Mouse (Mus musculus): ENCODE measurements around the gene Cacna1f. TPM values are rescaled to one million over a fixed set of nuclear protein-coding genes. Genes with fewer than 3 reads are reported as not detected.

Cacna1f gene
- 0.10 and 0.23 TPM in 2 replicates for total RNA-seq (2014; rRNA removed)
- 0.06 and 0.10 TPM in 2 replicates for polyA plus RNA-seq (2015; fragmentation: Nextera tagmentation; extraction: Ambion mirVana)

GRCm38 (mm10) chrX:7606783-7607182, at the start of gene Cacna1f:
Gene Cacna1f (plus strand): TSS chrX:7607083.
- H3K36me3 ChIP-seq (ENCODE audit: insufficient read depth): no peaks in the 10 kb centered on the region
- DNase-seq: no peak
- H3K27ac ChIP-seq (ENCODE audit: low read depth, low read length): no peak within 1 kb of the TSS
- no peak for TF ChIP-seq CTCF (IDR thresholded peaks at IDR 0.05; ENCODE audit: low read depth)
- H3K4me1 ChIP-seq (ENCODE audit: insufficient read depth): no peaks in the 10 kb centered on the region
- no peaks in the 10 kb centered on the region for H3K27me3 ChIP-seq (ENCODE audit: insufficient read depth, low read length)
- no peak within 1 kb of the TSS for H3K4me3 ChIP-seq (ENCODE audit: low read depth, low read length)
- no peak for ATAC-seq
- no peak within 1 kb of the TSS for H3K4me2 ChIP-seq (ENCODE audit: low read depth)
- 80% methylated on average over 6 of the region's 6 CpGs for WGBS
- H3K9ac ChIP-seq: no peak within 1 kb of the TSS
- H3K9me3 ChIP-seq (ENCODE audit: low read length): no peaks in the 10 kb centered on the region

- Histone ChIP-seq H3K4me3 (ENCODE audit: low read depth, low read length) (no peak overlapping the region), H3K27ac (ENCODE audit: low read depth, low read length) (no peak overlapping the region), H3K4me1 (ENCODE audit: insufficient read depth) (no peaks in the 10 kb centered on the region), H3K27me3 (ENCODE audit: insufficient read depth, low read length) (no peaks in the 10 kb centered on the region), H3K4me2 (ENCODE audit: low read depth) (no peak overlapping the region), H3K9ac (no peak overlapping the region), H3K9me3 (ENCODE audit: low read length) (no peaks in the 10 kb centered on the region), H3K36me3 (ENCODE audit: insufficient read depth) (no peaks in the 10 kb centered on the region)
- ATAC-seq (no peak), DNase-seq (no peak)
- WGBS: 32% methylated on average over 2 of the region's 2 CpGs
- TF ChIP-seq CTCF (IDR thresholded peaks at IDR 0.05; ENCODE audit: low read depth): no peak
Measured at GRCm38 (mm10) chrX:7563076-7563475, 43.8 kb upstream of the Cacna1f start.

DNA sequence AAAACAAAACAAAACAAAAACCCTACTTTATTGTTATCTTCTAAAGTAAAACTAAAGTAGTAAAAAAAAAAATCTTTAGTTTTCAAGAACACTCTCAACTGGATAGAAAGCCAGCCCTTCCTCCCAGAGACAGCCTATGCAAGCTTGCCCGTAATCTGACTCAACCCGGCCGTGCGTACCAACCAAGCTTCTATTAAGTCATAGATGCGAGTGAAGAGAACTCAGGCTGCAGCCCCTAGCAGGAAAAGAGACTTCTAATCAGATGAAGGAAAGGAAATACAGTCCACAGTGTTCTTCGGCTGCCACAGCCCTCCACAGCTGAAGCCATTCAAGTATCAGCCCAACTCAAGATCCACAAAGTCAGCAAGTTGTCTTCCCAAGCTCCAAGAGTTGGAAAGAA, 40.5 kb upstream of the Cacna1f start:
- no peak for ATAC-seq
- no peak overlapping the region for H3K4me3 ChIP-seq (ENCODE audit: low read depth, low read length)
- no peak overlapping the region for H3K9ac ChIP-seq
- no peaks in the 10 kb centered on the region for H3K27me3 ChIP-seq (ENCODE audit: insufficient read depth, low read length)
- no peaks in the 10 kb centered on the region for H3K9me3 ChIP-seq (ENCODE audit: low read length)
- WGBS: 92% methylated on average over 6 of the region's 6 CpGs
- H3K4me1 ChIP-seq (ENCODE audit: insufficient read depth): no peaks in the 10 kb centered on the region
- no peak overlapping the region for H3K4me2 ChIP-seq (ENCODE audit: low read depth)
- no peak for DNase-seq
- no peaks in the 10 kb centered on the region for H3K36me3 ChIP-seq (ENCODE audit: insufficient read depth)
- no peak for TF ChIP-seq CTCF (IDR thresholded peaks at IDR 0.05; ENCODE audit: low read depth)
- no peak overlapping the region for H3K27ac ChIP-seq (ENCODE audit: low read depth, low read length)

DNA sequence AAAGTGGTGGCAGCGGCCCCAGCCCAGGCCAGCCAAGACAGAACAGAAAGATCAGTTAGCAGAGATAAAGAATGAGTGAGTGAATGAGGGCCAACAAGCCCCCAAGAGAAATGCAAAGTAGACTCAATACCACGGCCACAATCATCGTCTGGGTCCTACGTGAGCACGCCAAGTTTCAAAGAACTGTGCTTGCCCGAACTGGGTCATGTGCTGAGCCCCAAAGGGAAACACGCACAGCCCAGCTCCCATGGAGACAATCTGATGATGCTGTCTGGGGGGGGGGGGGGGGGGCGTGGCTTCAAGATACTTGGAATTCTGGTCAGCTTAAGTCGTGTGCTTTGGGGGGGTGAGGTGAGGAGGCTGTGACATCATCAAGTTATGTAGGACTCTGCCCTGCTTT, 39.4 kb upstream of the Cacna1f start:
- no peak for ATAC-seq
- no peak for DNase-seq
- Histone ChIP-seq H3K27me3 (ENCODE audit: insufficient read depth, low read length) (no peaks in the 10 kb centered on the region), H3K9me3 (ENCODE audit: low read length) (no peaks in the 10 kb centered on the region), H3K36me3 (ENCODE audit: insufficient read depth) (no peaks in the 10 kb centered on the region), H3K4me3 (ENCODE audit: low read depth, low read length) (no peak overlapping the region), H3K27ac (ENCODE audit: low read depth, low read length) (no peak overlapping the region), H3K4me1 (ENCODE audit: insufficient read depth) (no peaks in the 10 kb centered on the region), H3K9ac (no peak overlapping the region), H3K4me2 (ENCODE audit: low read depth) (no peak overlapping the region)
- WGBS: 74% methylated on average over 9 of the region's 9 CpGs
- no peak for TF ChIP-seq CTCF (IDR thresholded peaks at IDR 0.05; ENCODE audit: low read depth)

DNA sequence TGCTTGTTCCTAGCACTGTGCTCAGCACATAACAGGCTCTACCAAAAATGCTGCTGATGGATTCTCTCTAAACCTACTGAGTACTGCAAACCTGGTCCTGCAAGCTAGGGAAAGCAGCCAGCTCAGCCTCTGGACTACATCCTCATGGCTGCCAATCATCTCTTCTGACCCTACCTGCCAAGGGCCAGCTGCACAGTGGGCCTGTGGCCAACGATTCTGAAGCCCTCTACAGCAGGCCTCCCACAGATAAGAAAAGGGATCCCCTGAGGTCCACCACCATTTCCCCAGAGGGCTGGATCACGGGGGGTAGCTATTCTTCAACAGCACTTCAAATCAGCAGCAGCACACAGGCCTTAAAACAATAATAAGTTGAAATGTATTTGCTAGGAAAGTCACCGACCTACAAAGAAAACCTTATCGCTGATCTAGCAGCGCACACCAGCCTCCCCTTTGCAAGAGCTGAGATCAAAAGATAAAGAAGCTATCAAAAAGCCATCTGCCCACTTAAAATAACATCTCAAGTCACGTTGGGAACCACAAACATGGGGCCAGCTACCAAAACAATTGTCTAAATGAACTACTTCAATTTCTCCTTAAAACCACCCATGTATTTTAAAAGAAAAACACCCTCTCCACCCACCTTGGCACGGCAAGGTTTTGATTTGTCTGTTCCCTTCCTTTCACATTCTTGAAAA, 36.3 kb upstream of the Cacna1f start:
- 63% methylated on average over 7 of the region's 7 CpGs for WGBS

GRCm38 (mm10) chrX:7571565-7572136, 35.2 kb upstream of the Cacna1f start:
- H3K9ac ChIP-seq: no peak overlapping the region
- no peaks in the 10 kb centered on the region for H3K9me3 ChIP-seq (ENCODE audit: low read length)
- H3K36me3 ChIP-seq (ENCODE audit: insufficient read depth): no peaks in the 10 kb centered on the region
- H3K27me3 ChIP-seq (ENCODE audit: insufficient read depth, low read length): no peaks in the 10 kb centered on the region
- no peaks in the 10 kb centered on the region; the same call in 1 of the 2 replicates for H3K4me1 ChIP-seq (ENCODE audit: insufficient read depth)
- H3K4me2 ChIP-seq (ENCODE audit: low read depth): no peak overlapping the region
- ATAC-seq (no peak), DNase-seq (no peak)
- no peak overlapping the region for H3K27ac ChIP-seq (ENCODE audit: low read depth, low read length)
- H3K4me3 ChIP-seq (ENCODE audit: low read depth, low read length): no peak overlapping the region
- no peak for TF ChIP-seq CTCF (IDR thresholded peaks at IDR 0.05; ENCODE audit: low read depth)
- 93% methylated on average over 9 of the region's 9 CpGs for WGBS

More for the DNA sequence above, 36.3 kb upstream of the Cacna1f start:
- no peaks in the 10 kb centered on the region for H3K9me3 ChIP-seq (ENCODE audit: low read length)
- H3K36me3 ChIP-seq (ENCODE audit: insufficient read depth): no peaks in the 10 kb centered on the region
- H3K4me2 ChIP-seq (ENCODE audit: low read depth): no peak overlapping the region
- ATAC-seq: no peak
- DNase-seq: no peak
- H3K27me3 ChIP-seq (ENCODE audit: insufficient read depth, low read length): no peaks in the 10 kb centered on the region
- no peak overlapping the region for H3K27ac ChIP-seq (ENCODE audit: low read depth, low read length)
- no peak overlapping the region for H3K9ac ChIP-seq
- no peaks in the 10 kb centered on the region; the same call in 1 of the 2 replicates for H3K4me1 ChIP-seq (ENCODE audit: insufficient read depth)
- TF ChIP-seq CTCF (IDR thresholded peaks at IDR 0.05; ENCODE audit: low read depth): no peak
- no peak overlapping the region for H3K4me3 ChIP-seq (ENCODE audit: low read depth, low read length)

DNA sequence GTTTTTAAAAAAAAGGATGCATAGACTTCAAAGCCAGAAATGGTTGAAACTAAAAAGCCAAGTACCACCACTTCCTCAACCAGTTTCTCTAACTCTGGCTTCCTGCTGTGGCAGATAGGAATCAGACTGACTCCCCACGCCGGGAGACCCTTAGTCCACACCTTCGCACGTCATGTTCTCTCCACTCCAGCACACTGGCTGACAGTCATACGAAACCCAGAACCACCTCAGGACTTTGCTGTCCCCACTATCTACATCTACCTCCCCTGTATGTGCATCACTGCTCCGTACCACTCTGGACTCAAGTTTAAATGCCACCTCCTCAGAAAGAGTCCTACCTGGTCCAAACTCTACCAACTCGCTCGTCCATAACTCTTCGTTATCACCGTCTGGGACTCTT, 34.4 kb upstream of the Cacna1f start:
- Histone ChIP-seq H3K27me3 (ENCODE audit: insufficient read depth, low read length) (no peaks in the 10 kb centered on the region), H3K4me2 (ENCODE audit: low read depth) (no peak overlapping the region), H3K9ac (no peak overlapping the region), H3K9me3 (ENCODE audit: low read length) (no peaks in the 10 kb centered on the region), H3K36me3 (ENCODE audit: insufficient read depth) (no peaks in the 10 kb centered on the region), H3K4me3 (ENCODE audit: low read depth, low read length) (no peak overlapping the region), H3K4me1 (ENCODE audit: insufficient read depth) (no peaks in the 10 kb centered on the region; the same call in 1 of the 2 replicates), H3K27ac (ENCODE audit: low read depth, low read length) (no peak overlapping the region)
- no peak for ATAC-seq
- no peak for TF ChIP-seq CTCF (IDR thresholded peaks at IDR 0.05; ENCODE audit: low read depth)
- 91% methylated on average over 10 of the region's 10 CpGs for WGBS
- no peak for DNase-seq

Measured in forebrain, postnatal 0 days (tissue).